Mouse (Mus musculus) intestine, postnatal 0 days (tissue): ENCODE data around the gene Ank2. TPM values are rescaled to one million over a fixed set of nuclear protein-coding genes. Genes with fewer than 3 reads are reported as not detected.
A peak's percentile ranks its signal among the peaks of the same experiment; 100 is the strongest.

Experiments used
- ATAC-seq: fragments of 200-750 bp; cut with Nextera tagmentation; 2 replicates; pipeline ENCODE4 v1.8.0; 2017; ENCODE audit warnings: mild to moderate bottlenecking, moderate TSS enrichment, moderate library complexity
- H3K27ac ChIP-seq: fragments of 300-500 bp; sonication (generic); 2 replicates; pipeline ENCODE4 v1.5.1; 2014; ENCODE audit warnings: mild to moderate bottlenecking, low read depth, low read length, moderate library complexity
- H3K27me3 ChIP-seq: fragments of 300-500 bp; sonication (generic); replicated peaks from 2 replicates; pipeline ENCODE4 v1.6.1; 2014; ENCODE audit warnings: low read length, mixed read lengths; ENCODE audit not compliant: control insufficient read depth, insufficient read depth
- H3K36me3 ChIP-seq: fragments of 300-500 bp; sonication (generic); 2 replicates; pipeline ENCODE4 v1.6.1; 2014; ENCODE audit warnings: mild to moderate bottlenecking, moderate library complexity; ENCODE audit not compliant: control insufficient read depth, insufficient read depth
- H3K4me1 ChIP-seq: fragments of 300-500 bp; sonication (generic); replicated peaks from 2 replicates; pipeline ENCODE4 v1.6.1; 2014; ENCODE audit warnings: antibody characterized with exemption, low read length, mixed read lengths; ENCODE audit not compliant: control insufficient read depth, insufficient read depth
- H3K4me2 ChIP-seq: fragments of 300-500 bp; sonication (generic); replicated peaks from 2 replicates; pipeline ENCODE4 v1.6.1; 2014; ENCODE audit warnings: low read depth, mild to moderate bottlenecking, moderate library complexity
- H3K4me3 ChIP-seq: fragments of 300-500 bp; sonication (generic); 2 replicates; pipeline ENCODE4 v1.5.1; 2014; ENCODE audit warnings: low read depth, low read length
- H3K9ac ChIP-seq: fragments of 300-500 bp; sonication (generic); 2 replicates; pipeline ENCODE4 v1.6.1; 2014; ENCODE audit warnings: mild to moderate bottlenecking, low read depth, low read length
- H3K9me3 ChIP-seq: fragments of 300-500 bp; sonication (generic); 2 replicates; pipeline ENCODE4 v1.6.1; 2016; ENCODE audit warnings: mixed run types; ENCODE audit not compliant: control insufficient read depth
- CTCF ChIP-seq: sonication (generic); IDR thresholded peaks from 2 replicates; pipeline ENCODE4 v1.5.1; 2016; ENCODE audit warnings: low read depth, mild to moderate bottlenecking, control low read depth, antibody characterized with exemption, moderate library complexity
- WGBS: fragments of 180-500 bp; shearing (Covaris S2); extraction: QIAGEN DNeasy Blood & Tissue Kit; methylation state at CpG from one replicate; pipeline ENCODE4 v1.1.7; 2014; 5-methylcytosine and 5-hydroxymethylcytosine counted together
- polyA plus RNA-seq: library from polyadenylated mRNA; unstranded; fragments of >200 nt; fragmentation: Nextera tagmentation; extraction: Ambion mirVana; gene quantifications from 2 replicates; pipeline ENCODE4 v1.2.1, GENCODE M21; 2015

Ank2 gene
- polyA plus RNA-seq, 1 experiment from 2014 or later = 9.0 TPM

DNA sequence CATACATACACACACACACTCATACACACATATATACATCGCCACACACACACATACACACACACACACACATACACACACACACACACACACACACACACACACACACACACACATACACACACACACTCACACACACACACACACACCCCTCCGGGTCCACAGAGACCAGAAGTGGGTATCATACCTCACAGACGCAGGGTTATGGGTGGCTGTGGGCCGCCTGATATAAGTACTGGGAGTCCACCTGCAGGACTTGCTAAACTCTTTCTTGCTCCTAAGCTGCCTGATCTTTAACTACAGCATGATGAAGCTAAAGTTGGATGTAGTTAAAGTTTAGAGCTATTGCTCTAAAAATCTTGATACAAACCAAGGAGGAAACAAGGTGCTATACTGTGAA lies 30.7 kb upstream of the Ank2 start:
- no peaks in the 10 kb centered on the region for H3K36me3 ChIP-seq
- H3K27me3 ChIP-seq = no peaks in the 10 kb centered on the region
- 75% methylated on average over 4 of the region's 4 CpGs for WGBS
- H3K4me2 ChIP-seq = peak overlapping the region; percentile 38; the same call in 1 of the 2 replicates
- no peak overlapping the region for H3K9ac ChIP-seq
- H3K27ac ChIP-seq = no peak overlapping the region
- H3K4me1 ChIP-seq = 0 out of 2 replicates have a peak, but pooled peaks cover 3% of the 10 kb centered on the region
- no peak overlapping the region for H3K4me3 ChIP-seq
- H3K9me3 ChIP-seq = no peaks in the 10 kb centered on the region
- no peak for TF ChIP-seq CTCF
- no peak for ATAC-seq

- Histone ChIP-seq H3K27me3 (no peaks in the 10 kb centered on the region), H3K4me1 (0 out of 2 replicates have a peak, but pooled peaks cover 3% of the 10 kb centered on the region), H3K4me2 (no peak overlapping the region), H3K4me3 (no peak overlapping the region), H3K9ac (no peak overlapping the region), H3K36me3 (no peaks in the 10 kb centered on the region), H3K27ac (no peak overlapping the region), H3K9me3 (no peaks in the 10 kb centered on the region)
- ATAC-seq = no peak
- WGBS = 61% methylated on average over 3 of the region's 3 CpGs
- no peak for TF ChIP-seq CTCF
Observed at GRCm38 (mm10) chr3:127529210-127529609, 30.1 kb upstream of the Ank2 start.

DNA sequence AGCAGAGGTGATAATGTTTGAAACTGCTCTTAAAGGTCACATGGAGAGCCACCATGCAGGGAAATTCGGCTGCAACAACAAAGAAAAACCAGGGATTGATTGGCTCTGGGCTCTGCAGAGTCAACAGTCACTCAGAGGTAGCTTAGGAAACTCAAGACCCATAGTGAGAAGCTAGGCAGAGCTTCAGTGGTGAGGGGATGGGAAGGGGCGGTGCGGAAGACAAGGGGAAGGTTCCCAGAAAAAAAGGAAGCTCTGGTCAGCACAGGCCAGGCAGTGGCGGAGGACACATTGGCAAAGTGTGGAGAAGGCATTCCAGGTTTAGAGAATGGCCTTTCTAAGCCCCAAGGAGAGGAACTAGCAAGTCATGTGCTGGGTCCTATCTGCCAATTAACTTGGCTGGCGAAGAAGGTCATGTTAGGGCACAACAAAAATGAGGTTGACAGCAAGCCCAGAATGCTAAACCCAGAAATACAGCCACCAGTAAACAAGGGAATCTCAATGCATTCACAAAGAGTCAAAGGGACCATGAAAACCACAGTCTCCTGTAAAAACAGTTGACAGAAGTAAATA lies 28.4 kb upstream of the Ank2 start:
- Histone ChIP-seq H3K9me3 (no peaks in the 10 kb centered on the region), H3K27ac (no peak overlapping the region), H3K4me3 (no peak overlapping the region), H3K4me2 (no peak overlapping the region), H3K36me3 (no peaks in the 10 kb centered on the region), H3K9ac (no peak overlapping the region), H3K4me1 (0 out of 2 replicates have a peak, but pooled peaks cover 3% of the 10 kb centered on the region), H3K27me3 (no peaks in the 10 kb centered on the region)
- ATAC-seq = no peak
- TF ChIP-seq CTCF = no peak
- 71% methylated on average over 5 of the region's 5 CpGs for WGBS

GRCm38 (mm10) chr3:127525188-127525819 lies 26.2 kb upstream of the Ank2 start:
- H3K27me3 ChIP-seq = no peaks in the 10 kb centered on the region
- 0 out of 2 replicates have a peak, but pooled peaks cover 3% of the 10 kb centered on the region for H3K4me1 ChIP-seq
- TF ChIP-seq CTCF = no peak
- no peak overlapping the region for H3K9ac ChIP-seq
- H3K36me3 ChIP-seq = no peaks in the 10 kb centered on the region
- WGBS = 66% methylated on average over 8 of the region's 8 CpGs
- no peaks in the 10 kb centered on the region for H3K9me3 ChIP-seq
- ATAC-seq = no peak
- H3K27ac ChIP-seq = no peak overlapping the region
- H3K4me3 ChIP-seq = no peak overlapping the region
- no peak overlapping the region for H3K4me2 ChIP-seq

DNA sequence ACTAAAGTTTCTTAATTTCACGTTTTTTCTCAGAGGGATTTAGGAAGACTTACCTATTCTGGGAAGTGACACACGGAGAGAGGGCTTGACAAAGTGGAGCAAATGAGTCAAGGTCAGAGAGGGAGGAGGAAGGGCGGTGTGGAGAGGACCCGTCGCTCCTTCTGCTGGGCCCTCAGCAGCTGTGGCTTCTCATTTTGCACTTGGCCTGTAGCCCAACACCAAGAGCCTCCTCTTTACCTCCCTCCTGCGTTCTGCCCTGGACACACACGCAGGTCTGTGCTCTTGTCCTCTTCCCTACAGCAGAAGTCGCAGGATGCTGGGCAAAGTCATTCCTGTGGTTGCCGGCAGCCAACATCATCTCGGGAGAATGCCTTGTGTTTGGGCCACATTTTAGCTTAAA lies 22.0 kb upstream of the Ank2 start:
- no peaks in the 10 kb centered on the region for H3K27me3 ChIP-seq
- no peak overlapping the region for H3K4me2 ChIP-seq
- WGBS = 64% methylated on average over 10 of the region's 10 CpGs
- H3K4me3 ChIP-seq = no peak overlapping the region
- no peaks in the 10 kb centered on the region for H3K4me1 ChIP-seq
- H3K9ac ChIP-seq = no peak overlapping the region
- no peak for ATAC-seq
- H3K36me3 ChIP-seq = no peaks in the 10 kb centered on the region
- peak; percentile 30 for TF ChIP-seq CTCF
- H3K27ac ChIP-seq = no peak overlapping the region
- no peaks in the 10 kb centered on the region for H3K9me3 ChIP-seq

- no peaks in the 10 kb centered on the region for H3K9me3 ChIP-seq
- TF ChIP-seq CTCF = no peak
- no peak for ATAC-seq
- H3K4me1 ChIP-seq = no peaks in the 10 kb centered on the region
- H3K9ac ChIP-seq = no peak overlapping the region
- no peak overlapping the region for H3K4me3 ChIP-seq
- no peak overlapping the region for H3K4me2 ChIP-seq
- WGBS = 71% methylated on average over 6 of the region's 6 CpGs
- no peaks in the 10 kb centered on the region for H3K27me3 ChIP-seq
- no peak overlapping the region for H3K27ac ChIP-seq
- no peaks in the 10 kb centered on the region for H3K36me3 ChIP-seq
Observed at GRCm38 (mm10) chr3:127520300-127520699, 21.1 kb upstream of the Ank2 start.
